Mouse (Mus musculus) Patski (cell line): ENCODE measurements at regions not wholly inside any gene's neighbourhood (a gene's known extent, or its start where the extent isn't known, plus 50 kb on each side); places are given as distances from the start of the nearest gene placed in this dataset.

ENCODE experiments used
- ATAC-seq: fragments of 100-300 bp; one replicate; pipeline ENCODE4 v1.8.0; 2021
- CTCF ChIA-PET: fragments of 350-600 bp; sonication (Branson Sonifier 250); formaldehyde crosslinking; loops from one replicate; lab custom pipeline; 2022; ENCODE audit warnings: inconsistent platforms; lab: Charles Lee
- POLR2A ChIA-PET: fragments of 350-600 bp; sonication (Branson Sonifier 250); formaldehyde crosslinking; loops from one replicate; lab custom pipeline; 2022; ENCODE audit warnings: antibody characterized with exemption, inconsistent platforms; lab: Charles Lee
- DNase-seq: peaks from one replicate; pipeline ENCODE4 v3.0.0-alpha.2; 2011; ENCODE audit warnings: low read depth, low spot score
- H3K27me3 ChIP-seq: fragments of 371-371 bp; one replicate; pipeline ENCODE4 v1.5.1; 2021
- CTCF ChIP-seq: fragments of 100-300 bp; IDR thresholded peaks from one replicate; pipeline ENCODE4 v1.5.1; 2021
- in situ Hi-C: fragments of 300-500 bp; cut with MboI; formaldehyde crosslinking; loops from 3 replicates; pipeline ENCODE4 v1.11.1; 2018; ENCODE audit warnings: low pct_unique_long_range_greater_than_20kb, mixed read lengths

DNA sequence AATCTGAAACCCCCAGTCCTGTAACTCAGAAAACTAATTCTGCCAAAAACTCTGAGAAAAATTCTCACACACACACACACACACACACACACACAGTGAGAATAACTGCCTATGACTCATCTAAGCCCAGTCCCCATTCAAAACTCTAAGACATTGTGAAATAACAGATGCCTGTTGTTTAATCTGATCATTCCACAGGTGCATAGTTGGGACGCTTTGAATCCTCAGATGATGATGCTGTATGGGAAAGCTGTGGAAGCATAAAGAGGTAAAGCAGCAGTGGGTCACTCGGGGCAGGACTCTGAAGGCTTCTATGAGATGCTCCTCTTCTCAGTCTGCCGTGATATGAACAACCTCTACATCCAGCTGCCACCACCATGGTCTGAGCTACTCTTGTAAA, 62.9 kb upstream of the Isx start:
- peaks cover 4% of the 10 kb centered on the region for H3K27me3 ChIP-seq
- in situ Hi-C loops, result no loop called here
- POLR2A ChIA-PET, result no interaction called here
- no peak for TF ChIP-seq CTCF
- DNase-seq, result peak; percentile 15
- CTCF ChIA-PET, result no interaction called here
- peak; percentile 75 for ATAC-seq

DNA sequence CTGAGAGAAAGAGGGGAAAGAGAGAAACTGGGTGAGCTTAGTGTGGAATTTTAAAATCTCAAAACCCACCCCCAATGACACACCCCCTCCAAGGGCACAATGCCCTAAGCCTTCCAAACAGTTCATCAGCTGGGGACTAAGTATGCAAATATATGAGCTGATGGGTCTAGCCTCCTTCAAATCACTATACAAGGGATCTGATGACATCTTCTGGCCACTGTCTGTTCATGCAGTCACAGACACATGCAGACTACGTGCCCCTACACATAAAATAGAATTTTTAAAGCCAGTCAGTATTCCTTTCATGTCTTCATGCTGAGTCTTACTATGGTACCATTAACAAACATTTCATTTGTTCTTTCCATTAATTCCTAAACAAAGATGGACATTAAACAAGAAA, 54.5 kb upstream of the Isx start:
- in situ Hi-C loops, result no loop called here
- TF ChIP-seq CTCF, result peak; percentile 41
- DNase-seq (no peak), ATAC-seq (no peak)
- ChIA-PET CTCF (no interaction called here), POLR2A (no interaction called here)
- no peaks in the 10 kb centered on the region for H3K27me3 ChIP-seq

DNA sequence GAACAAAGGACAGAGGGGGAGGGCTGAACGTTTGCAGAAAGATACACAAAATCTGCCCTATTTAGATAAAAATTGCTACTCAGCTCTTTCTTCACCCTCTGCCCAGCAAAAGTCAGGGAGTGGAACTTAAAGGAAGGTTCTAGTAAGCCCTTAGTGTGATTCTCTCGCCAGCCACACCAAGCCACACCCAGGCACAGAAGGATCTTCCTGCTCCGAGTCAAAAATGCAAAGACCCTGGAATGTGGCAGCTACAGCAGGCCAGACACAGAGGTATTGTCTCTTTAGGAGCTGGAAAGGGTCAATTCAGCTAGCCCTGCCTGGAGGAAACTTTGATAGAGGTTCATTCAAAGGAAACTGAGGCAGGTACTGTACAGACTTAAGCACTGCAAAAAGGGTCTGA, 52.3 kb upstream of the Isx start:
- ChIA-PET POLR2A (no interaction called here), CTCF (no interaction called here)
- in situ Hi-C loops, result no loop called here
- peaks cover 5% of the 10 kb centered on the region for H3K27me3 ChIP-seq
- ATAC-seq, result no peak
- no peak for TF ChIP-seq CTCF
- no peak for DNase-seq

DNA sequence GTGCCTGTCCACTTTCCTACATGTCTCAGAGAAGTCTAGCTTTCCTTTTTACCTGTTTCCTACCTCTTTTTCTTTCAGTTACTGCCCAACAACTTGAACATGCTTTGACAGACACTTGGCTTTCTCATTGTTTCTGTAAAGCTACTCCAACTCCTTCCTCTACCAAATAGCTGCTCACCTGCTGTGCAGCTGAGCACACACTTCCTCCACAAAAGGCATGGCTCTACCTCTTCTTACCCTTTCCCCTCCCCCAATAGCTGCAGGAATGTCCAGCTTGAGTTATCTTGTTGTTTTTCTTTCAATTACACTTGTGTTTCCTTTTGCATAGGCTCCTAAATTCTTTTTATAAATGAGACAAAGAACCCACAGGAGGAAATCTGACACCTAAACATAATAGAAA, 50.7 kb upstream of the Isx start:
- H3K27me3 ChIP-seq, result peaks cover 5% of the 10 kb centered on the region
- CTCF ChIA-PET, result no interaction called here
- POLR2A ChIA-PET, result no interaction called here
- DNase-seq (no peak), ATAC-seq (no peak)
- in situ Hi-C loops, result no loop called here
- TF ChIP-seq CTCF, result no peak
